Mouse (Mus musculus) liver, embryonic 18 days (tissue): ENCODE results near the gene Prnd. TPM values are rescaled to one million over a fixed set of nuclear protein-coding genes. Genes with fewer than 3 reads are reported as not detected.

ENCODE experiments used
- polyA plus RNA-seq: library from polyadenylated mRNA; depleted of rRNA; stranded (reverse); fragments of >200 nt; gene quantifications from 2 replicates; pipeline ENCODE4 v1.2.3, GENCODE M21; 2012; rRNA removed

The Prnd gene
- 0.26 and 0.34 TPM in 2 replicates for polyA plus RNA-seq

DNA sequence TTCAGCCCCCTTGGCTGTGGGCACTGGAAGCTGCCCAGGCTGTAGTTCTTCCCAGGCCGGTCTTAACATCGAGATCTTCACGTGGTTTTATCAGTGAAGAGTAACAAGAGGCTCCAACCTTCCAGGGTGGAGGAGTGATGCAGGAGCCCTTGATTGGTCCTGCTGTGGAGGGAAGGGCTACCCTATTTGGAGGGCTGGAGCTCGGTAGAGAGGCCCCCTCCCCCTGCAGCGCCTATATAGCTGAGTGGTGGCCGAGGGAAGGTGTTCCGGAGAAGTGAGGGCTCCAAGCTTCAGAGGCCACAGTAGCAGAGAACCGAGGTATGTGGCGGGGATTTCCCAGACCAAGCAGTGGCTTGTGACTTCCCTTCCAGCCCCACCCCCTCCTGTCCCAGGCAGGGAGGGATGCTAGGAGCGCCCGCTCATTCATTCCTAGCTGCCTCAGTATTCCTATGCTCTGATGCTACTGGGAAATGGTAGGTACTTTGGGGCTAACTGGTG lies at the start of gene Prnd:
Gene Prnd, plus strand, starts transcription at position 264 of the 498 bp plus-strand sequence.

DNA sequence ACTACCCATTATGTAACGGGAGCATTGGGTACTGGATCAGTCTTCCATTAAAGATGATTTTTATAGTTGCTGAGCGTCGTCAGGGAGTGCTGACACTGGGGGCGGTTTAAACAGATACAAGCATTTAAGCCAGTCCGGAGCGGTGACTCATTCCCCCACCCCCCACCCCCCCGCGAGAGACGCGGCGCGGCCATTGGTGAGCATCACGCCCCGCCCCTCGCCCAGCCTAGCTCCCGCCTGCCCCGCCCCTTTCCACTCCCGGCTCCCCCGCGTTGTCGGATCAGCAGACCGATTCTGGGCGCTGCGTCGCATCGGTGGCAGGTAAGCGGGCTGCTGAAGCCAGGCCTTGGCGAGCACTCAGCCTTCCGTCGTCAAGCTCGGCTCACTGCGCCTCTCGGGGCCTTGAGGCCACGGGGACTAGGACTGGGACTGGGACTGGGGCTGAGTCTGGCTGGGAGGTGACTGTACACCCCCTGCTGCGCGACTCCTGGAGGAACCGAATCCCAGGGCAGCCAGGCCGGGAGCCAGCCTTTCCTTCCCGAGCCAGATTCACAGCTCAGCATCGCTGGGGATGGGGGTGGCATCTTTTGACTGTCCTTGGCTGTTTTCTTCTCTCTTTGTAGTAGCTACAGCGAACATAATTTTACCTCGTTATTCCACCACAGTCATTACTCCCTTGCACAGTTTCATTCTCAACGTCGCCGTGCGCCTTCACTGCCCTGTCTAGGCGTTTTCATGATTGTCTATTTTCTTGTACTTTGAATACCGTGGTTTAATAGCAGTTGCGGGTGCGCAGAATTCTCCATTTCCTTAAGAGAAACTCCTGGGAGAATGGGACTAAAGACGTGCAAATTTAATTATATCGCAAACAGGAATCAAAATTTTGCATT lies 40.7 kb upstream of the Prnd start, which contains the start of the genes Prnp and Prn:
Gene Prnp, plus strand, starts transcription at position 246 of the 890 bp plus-strand sequence.
Gene Prn, plus strand, starts transcription at position 275 of the 890 bp plus-strand sequence.

Other genes starting within 250 kb of the Prnd start
- 0.02 TPM in 1 of 2 replicates, not detected in the other for gene Erv3, start 91.1 kb upstream of the Prnd start, polyA plus RNA-seq
- gene Prnp, start 40.9 kb upstream of the Prnd start, polyA plus RNA-seq = 13.3 and 13.6 TPM in 2 replicates
- 0.03 TPM in 1 of 2 replicates, not detected in the other for gene Prn, start 40.9 kb upstream of the Prnd start, polyA plus RNA-seq
- 2.8 and 3.3 TPM in 2 replicates for gene Rassf2, start 79.4 kb downstream of the Prnd start, polyA plus RNA-seq
- gene Slc23a2, start 194.2 kb downstream of the Prnd start, polyA plus RNA-seq = 4.0 and 4.1 TPM in 2 replicates